Mouse (Mus musculus) layer of hippocampus, postnatal 36 days (tissue): ENCODE measurements at regions not wholly inside any gene's neighbourhood (a gene's known extent, or its start where the extent isn't known, plus 50 kb on each side); places are given as distances from the start of the nearest gene placed in this dataset.

Source experiments
- DNase-seq, 2 experiments: peaks; one replicate each; pipeline ENCODE4 v3.0.0; 2022

GRCm38 (mm10) chr5:101596996-101597395, 67.8 kb downstream of the Nkx6-1 start:
- no peak for DNase-seq

GRCm38 (mm10) chr5:101591236-101591635, 73.6 kb downstream of the Nkx6-1 start:
- no peak for DNase-seq

DNA sequence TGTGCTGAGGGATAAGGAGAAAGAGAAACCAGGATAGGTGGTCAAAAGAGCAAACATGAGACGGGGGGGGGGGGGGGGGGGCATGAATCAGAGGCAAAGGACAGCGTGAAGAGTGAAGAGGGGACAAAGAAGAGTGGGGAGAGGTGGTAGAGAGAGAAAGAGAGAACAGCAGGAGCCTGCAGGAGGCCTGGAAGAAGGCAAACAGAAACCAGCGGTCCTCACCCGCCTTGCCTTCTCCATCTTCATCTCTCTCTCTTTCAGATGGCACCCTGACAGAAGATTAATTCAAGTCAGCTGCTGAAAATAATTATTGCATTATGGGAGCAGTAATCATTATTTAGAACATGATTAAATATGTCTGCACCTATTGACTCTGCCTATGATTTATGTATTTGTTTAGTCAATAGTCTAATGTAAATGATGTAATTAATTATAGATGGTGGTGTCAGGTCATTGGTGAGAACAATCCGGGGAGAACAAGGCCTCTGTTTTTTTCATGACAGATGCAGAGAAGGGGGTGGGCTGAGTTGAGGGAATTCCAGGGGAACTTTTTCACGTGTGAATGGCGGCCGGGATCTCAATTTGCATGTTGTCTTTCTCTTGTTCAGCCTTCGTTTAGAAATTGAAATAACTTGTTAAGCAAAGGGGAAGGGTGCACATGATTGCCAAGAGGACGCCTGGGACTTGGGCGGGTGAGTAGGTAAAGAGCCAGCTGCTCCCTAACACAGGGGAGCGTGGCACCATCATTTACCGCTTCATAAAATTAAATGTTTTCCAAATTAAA, 74.3 kb downstream of the Nkx6-1 start:
- DNase-seq, result no peak

DNA sequence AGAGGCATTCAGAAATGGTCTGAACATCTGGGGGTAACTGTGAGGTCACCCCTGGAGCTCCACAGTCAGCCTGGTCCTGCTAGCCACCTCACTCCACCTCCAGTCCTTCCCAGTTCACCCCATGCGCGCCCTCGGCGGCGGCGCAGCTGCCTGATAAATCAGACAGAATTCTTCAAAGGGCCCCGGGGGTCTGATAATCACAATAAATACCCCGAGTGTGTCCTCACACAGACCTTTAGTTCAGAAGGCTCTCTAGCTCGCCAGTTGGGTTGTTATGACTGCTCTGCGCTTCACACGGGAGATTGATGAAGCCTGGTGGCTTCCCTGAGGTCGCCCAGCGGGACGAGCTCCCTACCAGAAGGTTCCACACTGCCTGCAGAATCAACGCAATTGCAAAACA, 91.8 kb downstream of the Nkx6-1 start:
- DNase-seq, result no peak

GRCm38 (mm10) chr5:101565770-101566169, 99.0 kb downstream of the Nkx6-1 start:
- no peak for DNase-seq

GRCm38 (mm10) chr5:101560366-101560765, 104.4 kb downstream of the Nkx6-1 start:
- no peak for DNase-seq

DNA sequence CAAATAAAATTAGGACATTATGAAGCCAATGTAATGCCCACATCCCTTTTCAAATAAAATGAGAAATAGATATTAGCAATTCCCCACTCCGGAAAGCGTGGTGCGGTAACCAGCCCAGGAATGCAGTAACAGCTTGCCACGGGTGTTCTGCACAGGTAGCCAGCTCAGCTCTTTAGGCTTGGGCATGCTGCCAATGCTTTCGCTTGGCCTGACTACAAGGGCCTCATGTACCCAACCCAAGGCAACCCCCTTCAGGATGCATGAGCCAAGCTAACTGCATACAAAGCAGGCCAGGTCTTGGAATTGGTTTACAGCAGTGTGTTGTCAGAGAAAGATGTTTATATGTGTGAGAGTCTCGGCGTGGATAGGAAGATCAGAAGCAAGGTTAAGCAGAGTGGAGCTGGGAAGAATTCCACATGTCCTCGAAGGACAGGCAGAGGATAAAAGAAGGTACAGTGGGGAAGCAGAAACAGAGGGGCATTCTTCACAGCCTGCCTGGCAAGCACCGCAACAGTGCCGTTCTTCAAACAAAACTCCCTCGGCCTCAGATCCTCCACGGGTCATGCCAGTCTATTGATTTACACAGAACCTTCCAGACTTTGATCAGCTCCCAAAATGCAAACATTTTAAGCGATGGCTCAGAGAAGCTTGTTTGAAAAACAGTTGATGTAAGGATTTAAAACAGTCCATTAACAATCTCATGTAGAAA, 106.4 kb downstream of the Nkx6-1 start:
- DNase-seq, result no peak

GRCm38 (mm10) chr5:101557156-101557555, 107.6 kb downstream of the Nkx6-1 start:
- no peak for DNase-seq

- DNase-seq, result no peak
Observed at GRCm38 (mm10) chr5:101543326-101543725, 121.5 kb downstream of the Nkx6-1 start.

DNA sequence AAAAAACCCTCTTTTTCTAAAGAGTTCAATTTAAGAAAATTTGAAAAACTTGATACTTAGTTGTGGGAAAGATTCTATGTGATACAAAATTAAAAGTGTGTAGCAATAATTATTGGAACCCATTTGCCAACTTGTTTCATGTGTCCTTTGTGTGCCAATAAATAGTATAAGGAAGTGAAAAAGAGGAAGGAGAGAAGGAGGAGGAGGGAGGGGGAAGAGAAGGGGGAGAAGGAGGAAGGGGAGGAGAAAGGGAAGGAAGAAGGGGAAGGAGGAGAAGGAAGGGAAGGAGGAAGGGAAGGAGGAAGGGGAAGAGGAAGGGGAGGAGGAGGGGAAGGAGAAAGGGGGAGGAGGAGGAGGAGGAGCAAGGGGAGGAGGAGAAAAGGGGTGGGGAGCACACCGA, 125.0 kb downstream of the Nkx6-1 start:
- no peak for DNase-seq

GRCm38 (mm10) chr5:101539254-101539549, 125.6 kb downstream of the Nkx6-1 start:
- DNase-seq, result no peak

GRCm38 (mm10) chr5:101538410-101539253, 126.2 kb downstream of the Nkx6-1 start:
- DNase-seq, result no peak

DNA sequence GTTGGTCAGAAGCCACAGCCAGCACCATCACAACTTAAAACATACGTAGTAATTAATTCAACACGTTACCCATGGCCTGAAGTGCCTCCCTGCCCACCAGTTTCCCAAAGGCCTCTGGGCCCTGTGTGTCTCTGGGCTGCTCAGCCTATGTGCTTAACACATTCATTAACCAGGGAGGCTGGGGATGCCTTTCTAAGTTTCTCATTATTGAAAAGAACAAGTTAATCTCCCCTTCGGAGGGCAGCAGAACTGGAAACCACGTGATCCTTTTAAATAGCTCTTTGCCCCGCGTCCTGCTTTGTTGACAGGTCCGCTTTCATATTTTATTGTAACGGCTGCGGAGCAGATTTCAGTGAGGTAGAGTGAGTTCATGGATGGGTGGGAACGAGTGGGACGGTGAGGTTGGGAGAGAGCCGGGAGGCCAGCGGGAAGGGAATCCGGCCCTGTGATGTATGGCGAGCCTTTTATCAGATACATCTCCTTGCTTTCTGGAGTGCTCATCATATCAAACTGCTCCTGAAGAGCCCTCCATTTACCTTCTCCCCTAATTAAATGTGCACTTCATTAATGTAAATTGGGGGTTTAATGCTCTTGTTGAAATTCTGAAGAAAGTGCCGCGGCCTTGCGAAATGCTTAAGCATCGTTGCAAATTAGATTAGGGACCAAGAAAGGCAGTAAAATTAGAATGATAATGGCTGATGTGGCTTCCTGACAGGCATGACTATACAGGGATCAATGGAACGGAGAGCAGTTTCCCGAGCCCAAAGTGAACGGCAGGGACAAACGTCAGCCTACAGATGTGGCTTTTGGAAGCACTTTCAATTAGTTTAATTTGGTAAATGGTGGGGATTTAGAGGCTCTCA, 127.0 kb downstream of the Nkx6-1 start:
- DNase-seq, result no peak

DNA sequence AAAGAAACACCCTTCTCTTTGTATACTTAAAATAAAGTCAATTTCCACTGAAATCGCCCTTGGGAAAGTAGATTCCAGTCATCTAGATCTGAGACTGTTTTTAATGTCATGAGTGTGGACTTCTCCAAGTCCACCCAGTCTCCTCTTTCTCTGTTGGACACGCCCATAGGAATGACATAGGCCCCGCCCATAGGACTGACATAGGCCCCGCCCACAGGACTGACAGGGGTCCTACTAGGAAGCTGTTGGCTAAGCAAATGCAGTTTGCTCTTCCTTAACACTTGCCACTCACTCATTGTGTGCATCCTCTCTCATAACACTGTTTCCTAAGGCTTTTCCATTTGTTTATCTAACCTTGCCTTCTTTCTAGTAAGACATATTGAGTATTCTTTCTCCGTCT, 129.3 kb downstream of the Nkx6-1 start:
- DNase-seq, result no peak

DNA sequence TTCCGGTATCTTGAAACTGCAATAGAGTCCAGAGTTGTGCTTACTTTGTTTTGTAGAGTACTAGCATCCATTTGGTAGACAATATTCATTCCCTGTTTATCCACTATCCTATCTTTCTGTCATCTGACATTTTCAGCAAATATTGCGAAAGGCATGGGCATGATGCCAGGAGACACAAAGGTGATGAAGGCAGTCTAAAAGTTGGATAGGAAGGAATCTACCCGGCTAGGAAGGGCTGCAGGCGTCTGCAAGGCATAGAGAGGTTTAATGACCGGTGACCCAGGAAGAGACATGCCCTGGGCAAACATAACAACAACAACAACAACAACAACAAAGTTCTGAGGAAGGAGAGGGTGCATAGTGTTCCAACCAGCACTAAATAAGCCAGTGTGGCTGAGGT, 139.4 kb downstream of the Nkx6-1 start:
- no peak for DNase-seq

- no peak for DNase-seq
Observed at GRCm38 (mm10) chr5:101524670-101525069, 140.1 kb downstream of the Nkx6-1 start.

- no peak for DNase-seq
Observed at GRCm38 (mm10) chr5:101523902-101524301, 140.9 kb downstream of the Nkx6-1 start.

DNA sequence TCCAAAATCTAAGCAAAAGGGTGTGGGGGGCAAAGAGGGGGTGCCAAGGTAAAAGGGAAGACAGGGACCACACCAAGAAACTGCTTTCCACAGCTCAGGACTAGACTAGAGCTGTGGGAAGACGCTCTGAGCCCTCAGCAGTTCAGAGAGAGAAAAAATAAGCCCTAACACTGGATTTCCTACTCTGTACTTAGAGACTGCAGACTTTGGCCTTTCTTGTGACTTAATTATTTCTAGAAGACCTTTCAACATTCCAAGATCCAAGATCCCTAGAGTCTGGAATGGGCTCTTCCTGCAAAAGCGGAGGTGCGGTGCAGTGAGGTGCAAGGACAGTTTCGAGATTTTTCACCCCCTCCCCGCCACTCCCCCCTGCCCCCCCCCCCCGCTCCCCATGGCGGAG, 141.3 kb downstream of the Nkx6-1 start:
- DNase-seq, result no peak

- DNase-seq, result no peak
Observed at GRCm38 (mm10) chr5:101520935-101521655, 143.7 kb downstream of the Nkx6-1 start.

DNA sequence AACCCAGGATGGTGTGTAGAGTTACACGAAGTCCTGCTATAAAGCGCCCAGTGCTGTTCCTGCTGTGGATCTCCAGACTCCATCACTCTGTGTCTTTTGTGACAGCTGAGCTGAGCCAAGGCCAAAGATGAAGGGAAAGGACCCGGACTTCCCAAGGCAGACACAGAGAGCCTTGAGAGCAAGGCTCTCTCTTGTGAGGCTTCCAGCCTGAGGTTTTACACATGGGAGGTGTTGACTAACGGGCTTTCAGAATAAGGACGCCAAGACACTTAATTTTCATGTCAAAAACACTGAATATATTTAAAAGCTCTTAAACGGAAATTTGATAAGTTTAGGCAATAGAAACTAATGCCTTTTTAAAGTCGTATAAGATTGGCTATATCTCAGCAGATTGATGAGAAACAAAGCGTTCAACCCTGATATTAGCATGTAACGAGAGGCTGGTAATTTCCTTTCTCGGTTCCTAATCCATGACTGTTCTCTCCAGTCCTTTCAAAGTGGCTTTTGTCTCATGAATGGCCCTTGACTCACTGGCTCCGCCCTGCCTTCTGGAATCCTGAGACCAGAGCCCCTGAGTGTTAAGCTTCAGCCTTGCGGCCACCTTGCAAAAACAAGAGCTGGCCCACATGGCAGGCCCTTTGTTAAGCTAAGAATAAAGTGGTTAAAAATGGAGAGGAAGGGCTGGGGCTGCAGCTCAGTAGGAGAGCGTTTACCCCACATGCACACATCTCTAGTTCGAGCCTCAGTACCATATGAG, 145.8 kb downstream of the Nkx6-1 start:
- DNase-seq, result no peak

GRCm38 (mm10) chr5:101497698-101498048, 167.1 kb downstream of the Nkx6-1 start:
- no peak for DNase-seq
